Mouse (Mus musculus): ENCODE measurements at regions not wholly inside any gene's neighbourhood (a gene's known extent, or its start where the extent isn't known, plus 50 kb on each side); places are given as distances from the start of the nearest gene placed in this dataset.

- Histone ChIP-seq H3K9ac (no peak overlapping the region), H3K4me3 (ENCODE audit: low read depth, low read length) (no peak overlapping the region), H3K36me3 (ENCODE audit: insufficient read depth) (no peaks in the 10 kb centered on the region), H3K4me1 (ENCODE audit: insufficient read depth) (no peaks in the 10 kb centered on the region), H3K4me2 (no peak overlapping the region), H3K9me3 (ENCODE audit: low read depth, low read length) (no peaks in the 10 kb centered on the region), H3K27me3 (ENCODE audit: insufficient read depth, low read length) (no peaks in the 10 kb centered on the region), H3K27ac (ENCODE audit: low read depth) (no peak overlapping the region)
- WGBS: 43% methylated on average over 1 of the region's 1 CpGs
- ATAC-seq (ENCODE audit: insufficient read depth): no peak
- no peak for DNase-seq
- no peak for TF ChIP-seq CTCF (IDR thresholded peaks at IDR 0.05; ENCODE audit: low read depth)
These were observed 427.8 kb upstream of the Pappa start for GRCm38 (mm10) chr4:64696134-64696533.

- H3K27ac ChIP-seq (ENCODE audit: low read depth): no peak overlapping the region
- no peak for TF ChIP-seq CTCF (IDR thresholded peaks at IDR 0.05; ENCODE audit: low read depth)
- H3K9ac ChIP-seq: no peak overlapping the region
- no peaks in the 10 kb centered on the region for H3K36me3 ChIP-seq (ENCODE audit: insufficient read depth)
- no peak overlapping the region for H3K4me2 ChIP-seq
- WGBS: 42% methylated on average over 3 of the region's 3 CpGs
- ATAC-seq (ENCODE audit: insufficient read depth) (no peak), DNase-seq (no peak)
- H3K4me3 ChIP-seq (ENCODE audit: low read depth, low read length): no peak overlapping the region
- no peaks in the 10 kb centered on the region for H3K9me3 ChIP-seq (ENCODE audit: low read depth, low read length)
- H3K4me1 ChIP-seq (ENCODE audit: insufficient read depth): no peaks in the 10 kb centered on the region
- H3K27me3 ChIP-seq (ENCODE audit: insufficient read depth, low read length): no peaks in the 10 kb centered on the region
These were observed 400.7 kb upstream of the Pappa start for GRCm38 (mm10) chr4:64723296-64723695.

DNA sequence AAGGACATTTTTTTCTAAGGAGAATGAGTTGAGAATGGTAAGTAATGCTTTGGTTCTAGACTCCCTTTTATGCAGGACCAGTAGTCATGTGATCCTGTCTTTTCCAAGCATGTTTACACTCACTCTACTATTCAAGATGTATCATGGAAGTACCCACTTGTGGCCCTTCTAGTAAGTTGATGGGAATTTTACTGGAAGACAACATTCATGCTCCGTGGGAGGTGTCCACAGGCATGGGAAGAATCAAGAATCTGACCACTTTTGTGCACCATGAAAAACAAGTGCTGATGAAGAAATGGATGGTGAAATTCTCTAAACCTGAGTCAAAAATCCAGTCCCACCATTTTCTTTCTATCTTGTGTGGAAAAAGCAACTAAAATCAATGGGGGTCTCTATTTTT, 399.1 kb upstream of the Pappa start:
- no peak overlapping the region for H3K27ac ChIP-seq (ENCODE audit: low read depth)
- DNase-seq (no peak), ATAC-seq (ENCODE audit: insufficient read depth) (no peak)
- H3K4me2 ChIP-seq: no peak overlapping the region
- WGBS: 52% methylated on average over 1 of the region's 1 CpGs
- H3K27me3 ChIP-seq (ENCODE audit: insufficient read depth, low read length): no peaks in the 10 kb centered on the region
- no peak overlapping the region for H3K9ac ChIP-seq
- TF ChIP-seq CTCF (IDR thresholded peaks at IDR 0.05; ENCODE audit: low read depth): no peak
- no peaks in the 10 kb centered on the region for H3K9me3 ChIP-seq (ENCODE audit: low read depth, low read length)
- no peaks in the 10 kb centered on the region for H3K36me3 ChIP-seq (ENCODE audit: insufficient read depth)
- no peak overlapping the region for H3K4me3 ChIP-seq (ENCODE audit: low read depth, low read length)
- no peaks in the 10 kb centered on the region for H3K4me1 ChIP-seq (ENCODE audit: insufficient read depth)

DNA sequence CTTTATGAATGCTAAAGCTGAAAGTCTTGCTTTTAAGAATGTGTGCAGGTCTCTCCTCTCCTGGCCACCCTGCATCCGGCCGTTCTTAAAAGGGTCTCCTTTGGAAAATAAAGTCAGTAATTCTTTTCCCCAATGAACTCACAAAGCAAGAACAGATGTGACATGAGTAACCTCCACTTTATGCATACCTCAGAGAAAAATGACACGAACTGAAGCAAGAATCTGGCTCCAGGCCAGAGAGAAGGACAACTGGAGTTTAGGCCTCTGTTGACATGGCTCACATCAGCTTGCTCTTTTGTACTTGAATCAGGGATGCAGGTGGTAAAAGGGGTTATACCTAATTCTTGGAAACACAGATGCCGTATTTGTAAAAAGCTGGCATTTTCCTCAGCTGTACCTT, 368.0 kb upstream of the Pappa start:
- Histone ChIP-seq H3K4me3 (ENCODE audit: low read depth, low read length) (no peak overlapping the region), H3K9ac (no peak overlapping the region), H3K27ac (ENCODE audit: low read depth) (no peak overlapping the region), H3K9me3 (ENCODE audit: low read depth, low read length) (no peaks in the 10 kb centered on the region), H3K36me3 (ENCODE audit: insufficient read depth) (no peaks in the 10 kb centered on the region), H3K4me2 (no peak overlapping the region), H3K4me1 (ENCODE audit: insufficient read depth) (no peaks in the 10 kb centered on the region), H3K27me3 (ENCODE audit: insufficient read depth, low read length) (no peaks in the 10 kb centered on the region)
- TF ChIP-seq CTCF (IDR thresholded peaks at IDR 0.05; ENCODE audit: low read depth): no peak
- WGBS: 61% methylated on average over 4 of the region's 4 CpGs
- ATAC-seq (ENCODE audit: insufficient read depth) (no peak), DNase-seq (no peak)

- no peak overlapping the region for H3K4me2 ChIP-seq
- no peaks in the 10 kb centered on the region for H3K9me3 ChIP-seq (ENCODE audit: low read depth, low read length)
- no peaks in the 10 kb centered on the region for H3K36me3 ChIP-seq (ENCODE audit: insufficient read depth)
- H3K9ac ChIP-seq: no peak overlapping the region
- H3K4me3 ChIP-seq (ENCODE audit: low read depth, low read length): no peak overlapping the region
- ATAC-seq (ENCODE audit: insufficient read depth) (no peak), DNase-seq (no peak)
- H3K27ac ChIP-seq (ENCODE audit: low read depth): no peak overlapping the region
- no peak for TF ChIP-seq CTCF (IDR thresholded peaks at IDR 0.05; ENCODE audit: low read depth)
- no peaks in the 10 kb centered on the region for H3K4me1 ChIP-seq (ENCODE audit: insufficient read depth)
- 69% methylated on average over 1 of the region's 1 CpGs for WGBS
- no peaks in the 10 kb centered on the region for H3K27me3 ChIP-seq (ENCODE audit: insufficient read depth, low read length)
These were observed 355.4 kb upstream of the Pappa start for GRCm38 (mm10) chr4:64768610-64769009.

DNA sequence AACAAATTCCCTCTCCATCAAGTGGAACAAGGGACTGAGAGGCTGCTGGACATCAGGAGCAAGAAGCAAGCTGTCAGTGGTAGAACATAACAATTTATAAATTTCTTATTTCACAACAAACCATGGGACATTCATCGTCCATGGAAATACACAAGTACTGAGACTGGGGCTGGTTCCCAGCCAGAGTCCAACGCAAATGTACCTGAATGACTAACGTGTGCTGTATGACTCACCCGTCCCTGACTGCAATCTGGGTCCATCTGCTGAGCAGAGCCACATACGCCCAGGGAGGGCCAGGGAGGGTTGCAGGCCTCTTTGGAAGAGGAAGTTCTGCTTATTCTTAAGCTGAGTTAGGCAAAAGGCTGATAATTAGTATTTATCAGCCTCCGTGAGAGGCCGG, 320.1 kb upstream of the Pappa start:
- Histone ChIP-seq H3K36me3 (ENCODE audit: insufficient read depth) (no peaks in the 10 kb centered on the region), H3K27ac (ENCODE audit: low read depth) (no peak overlapping the region), H3K9me3 (ENCODE audit: low read depth, low read length) (no peaks in the 10 kb centered on the region), H3K27me3 (ENCODE audit: insufficient read depth, low read length) (no peaks in the 10 kb centered on the region), H3K4me1 (ENCODE audit: insufficient read depth) (no peaks in the 10 kb centered on the region), H3K4me3 (ENCODE audit: low read depth, low read length) (no peak overlapping the region), H3K4me2 (no peak overlapping the region), H3K9ac (no peak overlapping the region)
- no peak for TF ChIP-seq CTCF (IDR thresholded peaks at IDR 0.05; ENCODE audit: low read depth)
- ATAC-seq (ENCODE audit: insufficient read depth): no peak
- no peak for DNase-seq
- 56% methylated on average over 7 of the region's 7 CpGs for WGBS

- H3K36me3 ChIP-seq (ENCODE audit: insufficient read depth): no peaks in the 10 kb centered on the region
- ATAC-seq (ENCODE audit: insufficient read depth) (no peak), DNase-seq (peak; percentile 70)
- no peaks in the 10 kb centered on the region for H3K27me3 ChIP-seq (ENCODE audit: insufficient read depth, low read length)
- no peaks in the 10 kb centered on the region for H3K9me3 ChIP-seq (ENCODE audit: low read depth, low read length)
- H3K27ac ChIP-seq (ENCODE audit: low read depth): no peak overlapping the region
- 41% methylated on average over 2 of the region's 2 CpGs for WGBS
- no peaks in the 10 kb centered on the region for H3K4me1 ChIP-seq (ENCODE audit: insufficient read depth)
- H3K9ac ChIP-seq: no peak overlapping the region
- H3K4me3 ChIP-seq (ENCODE audit: low read depth, low read length): no peak overlapping the region
- no peak overlapping the region for H3K4me2 ChIP-seq
- TF ChIP-seq CTCF (IDR thresholded peaks at IDR 0.05; ENCODE audit: low read depth): no peak
These were observed 319.0 kb upstream of the Pappa start for GRCm38 (mm10) chr4:64804996-64805395.

DNA sequence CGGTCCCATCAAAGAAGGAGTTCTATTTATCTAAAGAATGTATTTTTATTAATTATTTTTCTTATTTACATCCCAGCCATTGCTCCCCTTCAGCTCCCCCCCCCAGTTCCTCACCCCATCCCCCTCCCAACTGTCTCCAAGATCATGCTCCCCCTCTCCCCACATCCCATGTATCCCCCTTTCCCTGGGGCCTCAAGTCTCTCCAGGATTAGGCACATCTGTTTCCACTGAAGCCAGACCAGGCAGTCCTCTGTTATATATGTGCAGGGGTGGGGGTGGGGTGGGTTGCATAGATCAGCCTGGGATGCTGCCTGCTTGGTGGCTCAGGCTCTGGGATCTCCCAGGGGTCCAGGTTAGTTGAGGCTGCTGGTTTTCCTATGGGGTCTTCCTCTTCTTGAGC, 316.8 kb upstream of the Pappa start:
- no peak for ATAC-seq (ENCODE audit: insufficient read depth)
- Histone ChIP-seq H3K4me3 (ENCODE audit: low read depth, low read length) (no peak overlapping the region), H3K4me2 (no peak overlapping the region), H3K9ac (no peak overlapping the region), H3K9me3 (ENCODE audit: low read depth, low read length) (no peaks in the 10 kb centered on the region), H3K27ac (ENCODE audit: low read depth) (no peak overlapping the region), H3K36me3 (ENCODE audit: insufficient read depth) (no peaks in the 10 kb centered on the region), H3K4me1 (ENCODE audit: insufficient read depth) (no peaks in the 10 kb centered on the region), H3K27me3 (ENCODE audit: insufficient read depth, low read length) (no peaks in the 10 kb centered on the region)
- 83% methylated on average over 1 of the region's 1 CpGs for WGBS
- no peak for TF ChIP-seq CTCF (IDR thresholded peaks at IDR 0.05; ENCODE audit: low read depth)
- DNase-seq: no peak
